Mouse (Mus musculus): ENCODE data around the gene Sorcs3.

The Sorcs3 gene

DNA sequence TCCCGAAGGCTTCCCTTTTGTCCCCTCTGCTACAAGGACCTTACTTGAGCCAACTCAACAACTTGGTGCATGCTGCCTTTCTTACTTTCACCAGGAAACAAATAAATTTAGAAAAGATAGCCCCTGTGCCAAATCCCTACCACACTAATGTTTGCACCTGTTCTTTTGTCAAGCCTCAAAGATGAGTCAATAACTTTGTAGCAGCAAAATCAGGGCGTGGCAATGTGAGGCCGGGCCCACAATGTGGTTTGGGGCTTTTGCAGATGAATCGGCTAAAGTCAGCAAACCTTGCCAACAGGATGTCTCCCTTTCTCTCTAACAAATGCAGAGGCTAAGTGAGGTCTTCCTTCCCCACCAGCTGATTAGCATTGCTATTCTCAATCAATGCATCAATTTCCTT is 608.0 kb downstream of the Sorcs3 start:
- peak; percentile 10 for DNase-seq (ENCODE audit: extremely low read depth, insufficient read length, low spot score)

DNA sequence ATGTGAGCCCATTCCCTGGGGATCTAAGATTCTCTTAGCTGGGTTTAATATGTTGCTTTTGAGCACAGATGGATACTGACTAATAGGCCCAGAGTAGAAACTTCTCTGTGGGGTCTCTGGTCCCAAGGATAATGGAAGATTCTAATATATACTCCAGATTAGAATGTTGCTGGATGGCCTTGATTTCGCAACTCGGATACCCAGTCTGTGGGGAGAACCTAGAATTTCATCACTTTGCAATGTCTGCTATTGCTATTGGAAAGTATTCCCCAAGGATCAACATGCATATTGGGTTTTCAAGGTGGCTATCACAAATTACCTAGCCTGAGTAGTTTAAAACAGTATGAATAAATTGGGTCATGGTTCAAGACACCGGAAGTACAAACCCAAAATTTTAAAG is 609.2 kb downstream of the Sorcs3 start:
- no peak for DNase-seq (ENCODE audit: extremely low read depth, insufficient read length, low spot score)

DNA sequence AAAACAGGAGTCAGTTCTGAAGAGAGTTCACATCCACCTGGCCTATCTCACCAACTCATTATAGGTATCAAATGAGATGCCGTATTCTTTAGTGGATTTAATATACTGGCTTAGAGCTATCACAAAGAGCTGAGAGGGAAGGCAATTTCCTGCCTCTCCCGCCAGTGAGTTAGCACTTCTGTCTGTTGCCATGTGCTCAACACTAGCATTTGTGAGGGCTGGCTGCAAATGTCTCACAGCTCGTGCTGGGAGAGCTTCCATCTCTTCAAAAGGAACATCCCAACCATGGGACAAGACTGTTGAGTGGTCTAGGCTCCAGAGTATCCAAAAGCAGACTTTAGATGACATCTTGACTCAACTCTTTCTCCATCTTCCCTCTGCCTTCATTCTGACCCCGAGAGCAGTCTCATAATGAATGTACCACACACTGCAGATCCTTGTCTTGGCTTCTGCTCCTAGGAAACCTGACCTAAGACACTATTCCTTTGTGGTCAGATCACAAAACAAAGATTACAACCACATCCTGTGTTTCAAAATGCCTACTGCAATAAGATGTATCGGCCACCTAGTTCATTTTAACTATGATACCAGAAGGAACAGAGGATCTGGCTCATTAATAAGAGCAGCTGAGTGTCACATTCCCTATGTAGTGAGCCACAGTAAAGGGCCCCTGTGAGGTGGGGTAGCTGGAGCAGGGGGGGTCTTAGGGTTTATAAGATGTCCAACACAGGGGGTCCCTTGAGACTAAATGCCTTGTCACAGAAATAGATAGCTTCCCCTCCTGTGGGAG is 614.9 kb downstream of the Sorcs3 start:
- DNase-seq (ENCODE audit: extremely low read depth, insufficient read length, low spot score), result peak; percentile 5

DNA sequence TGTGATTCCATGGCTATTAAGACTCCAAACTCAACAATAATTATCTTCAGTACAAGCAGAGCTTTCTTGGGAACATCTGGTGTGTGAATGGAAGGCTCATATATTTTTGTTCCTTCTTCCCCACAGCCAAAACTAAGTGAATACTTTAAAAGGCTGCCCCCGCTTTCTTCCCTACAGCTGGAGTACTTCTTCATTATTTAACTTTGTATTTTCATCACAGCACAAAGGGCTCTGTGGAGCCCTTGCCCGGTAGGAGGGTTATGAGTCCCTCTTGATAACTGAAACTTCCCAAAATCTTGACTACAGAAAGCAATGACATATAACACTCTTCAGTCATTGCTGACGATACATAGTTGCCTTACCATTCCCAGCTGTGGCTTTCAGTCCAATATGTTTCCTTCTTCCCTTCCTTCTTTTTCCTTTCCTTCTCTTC is 615.5 kb downstream of the Sorcs3 start:
- no peak for DNase-seq (ENCODE audit: extremely low read depth, insufficient read length, low spot score)

DNA sequence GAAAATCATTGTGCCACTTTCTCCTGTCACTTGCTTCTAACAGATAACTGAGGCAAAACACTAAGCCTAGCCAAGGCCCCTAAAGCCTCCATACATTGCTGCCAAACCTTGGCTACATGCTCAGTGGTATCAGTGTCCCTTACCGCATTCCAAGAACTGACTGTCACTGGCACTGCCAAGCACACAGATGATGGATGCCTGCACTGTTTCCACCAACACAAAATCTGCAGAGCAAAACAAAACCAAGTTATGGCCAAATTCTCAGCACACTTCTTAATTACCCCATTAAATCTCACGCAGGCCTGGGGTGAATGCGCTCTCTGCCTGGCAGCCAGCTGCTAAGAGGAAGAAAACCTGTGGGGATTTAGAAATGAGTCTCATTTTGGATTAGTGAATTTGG is 628.5 kb downstream of the Sorcs3 start:
- DNase-seq (ENCODE audit: extremely low read depth, insufficient read length, low spot score), result no peak

DNA sequence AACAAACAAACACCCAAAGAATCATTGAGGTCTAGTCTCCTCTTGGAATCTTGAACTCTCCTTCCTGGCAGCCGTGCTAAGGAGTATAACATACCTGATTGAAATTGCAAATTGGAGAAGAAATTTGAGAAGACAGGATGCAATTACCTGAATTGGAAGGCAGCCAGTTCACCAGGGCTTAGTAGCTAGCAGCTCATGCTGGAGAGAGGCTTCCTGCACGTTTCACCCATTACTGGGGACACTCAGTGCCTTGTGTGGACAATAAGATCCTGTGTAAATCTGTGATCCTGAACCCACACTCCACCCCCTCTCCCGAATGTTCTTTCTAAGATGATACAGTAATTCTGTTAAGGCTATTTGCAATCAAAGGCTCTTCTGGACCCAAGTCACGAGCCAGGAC is 633.6 kb downstream of the Sorcs3 start:
- no peak for DNase-seq (ENCODE audit: extremely low read depth, insufficient read length, low spot score)

DNA sequence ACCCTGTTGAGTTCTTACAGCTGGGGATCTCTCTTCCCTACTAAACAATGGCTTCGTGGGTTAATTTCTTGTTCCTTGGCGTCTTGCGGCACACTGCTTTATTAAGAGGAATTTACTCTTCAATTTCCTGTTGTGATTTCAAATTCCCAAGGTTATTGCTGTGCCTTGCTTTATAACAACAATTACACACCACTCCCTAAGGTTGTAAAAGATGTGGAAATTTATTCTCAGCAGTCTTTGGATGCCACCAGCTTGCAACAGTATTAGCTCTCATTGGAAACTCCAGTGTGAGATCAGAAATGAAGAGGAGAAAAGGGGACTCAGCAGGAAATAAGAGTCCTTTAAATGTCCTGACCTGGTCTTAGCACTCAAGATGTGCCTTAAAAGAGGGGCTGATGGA is 641.9 kb downstream of the Sorcs3 start:
- DNase-seq (ENCODE audit: extremely low read depth, insufficient read length, low spot score), result no peak

DNA sequence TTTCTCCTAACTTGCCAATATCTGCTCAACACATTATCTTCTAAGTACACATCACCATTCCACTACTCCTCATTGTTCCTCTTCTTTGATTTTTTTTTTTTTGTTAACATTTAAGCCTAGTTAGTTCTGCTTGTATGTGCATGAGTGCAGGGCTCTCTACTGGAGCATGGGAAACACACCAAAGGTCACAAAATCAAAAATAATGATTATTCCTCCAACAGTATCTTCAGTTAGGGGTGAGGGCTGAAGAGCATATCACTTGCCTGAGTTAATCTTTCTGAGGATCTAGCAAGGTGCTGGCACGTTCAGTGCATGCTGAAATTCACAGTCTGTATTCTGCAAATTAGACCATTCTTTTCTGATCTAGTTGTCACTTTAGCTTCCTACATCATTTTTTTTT is 644.6 kb downstream of the Sorcs3 start:
- no peak for DNase-seq (ENCODE audit: extremely low read depth, insufficient read length, low spot score)

All from 3134 (cell line).